Mouse (Mus musculus) testis, adult 2 months (tissue): ENCODE measurements around the gene Senp3.

ENCODE experiments used
- CTCF ChIP-seq: fragments of 200-500 bp; IDR thresholded peaks from 2 replicates; pipeline ENCODE4 v1.5.1; 2012; ENCODE audit warnings: low read depth, mild to moderate bottlenecking, inconsistent platforms, low read length, moderate library complexity; ENCODE audit not compliant: control insufficient read depth, insufficient read depth, insufficient replicate concordance
- POLR2A ChIP-seq: fragments of 200-500 bp; IDR thresholded peaks from 2 replicates; pipeline ENCODE4 v1.6.1; 2012; ENCODE audit warnings: low read depth, mild to moderate bottlenecking, inconsistent platforms, low read length, moderate library complexity; ENCODE audit not compliant: control insufficient read depth

- no peak for TF ChIP-seq CTCF
- no peak for TF ChIP-seq POLR2A
Measured at GRCm38 (mm10) chr11:69707480-69707847, 25.6 kb upstream of the Senp3 start.
